Mouse (Mus musculus) left cerebral cortex, postnatal 36 days (tissue): ENCODE measurements around the gene Unkl. TPM values are rescaled to one million over a fixed set of nuclear protein-coding genes. Genes with fewer than 3 reads are reported as not detected.

Source experiments
- DNase-seq, 2 experiments: peaks; one replicate each; pipeline ENCODE4 v3.0.0; 2021 to 2022; ENCODE audit warnings: low spot score in 2 of 2, mixed read lengths in 1 of 2
- intact Hi-C: fragments of 180-260 bp; cut with DNase I; formaldehyde crosslinking; loops from one replicate; pipeline ENCODE4 v1.15.1; 2025
- total RNA-seq, 2 experiments: library from RNA; stranded (reverse); gene quantifications; 2 replicates each; pipeline ENCODE4 v1.2.3; 2021

The Unkl gene
- 10 to 100 TPM; 34.4 to 39.1 TPM for total RNA-seq

GRCm38 (mm10) chr17:25188150-25189031 lies at the start of gene Unkl:
TSS of gene Unkl (plus strand) at chr17:25188397.
- peak; percentile 72 to 79 for DNase-seq
- intact Hi-C loops: no loop called here

- no peak for DNase-seq
- intact Hi-C loops: loop anchor here (5.0 kb wide), 1 partner anchor 43 kb away; the partner anchor contains the start of gene BC003965
Measured at GRCm38 (mm10) chr17:25138803-25139202, 49.4 kb upstream of the Unkl start.

- intact Hi-C loops: loop anchor here (5.0 kb wide), 1 partner anchor 42 kb away; the partner anchor contains the start of gene BC003965
- DNase-seq: no peak
Measured at GRCm38 (mm10) chr17:25139960-25140359, 48.2 kb upstream of the Unkl start.

DNA sequence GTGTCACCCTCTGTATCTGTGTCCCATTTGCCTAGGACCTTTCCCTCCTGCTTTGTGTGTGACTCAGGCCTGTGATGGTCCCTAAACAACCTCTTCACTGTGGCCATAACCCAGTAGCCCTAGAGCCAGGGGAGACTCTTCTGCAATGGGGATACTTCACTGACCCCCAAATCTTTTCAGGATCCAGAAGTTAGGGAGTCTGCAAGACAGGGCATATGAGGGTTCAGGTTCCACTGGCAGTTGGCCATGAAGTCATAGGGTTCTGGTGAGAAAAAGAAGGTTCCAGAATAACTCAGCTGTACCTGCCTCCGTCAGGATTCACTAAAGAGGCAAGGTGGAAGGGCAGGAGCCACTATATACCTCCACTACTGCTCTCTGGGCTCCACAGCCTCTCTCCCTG lies 26.0 kb upstream of the Unkl start, which contains the start of gene Ccdc154:
Gene Ccdc154, plus strand, starts transcription at position 301 of the 400 bp plus-strand sequence.
- intact Hi-C loops: no loop called here
- no peak for DNase-seq

DNA sequence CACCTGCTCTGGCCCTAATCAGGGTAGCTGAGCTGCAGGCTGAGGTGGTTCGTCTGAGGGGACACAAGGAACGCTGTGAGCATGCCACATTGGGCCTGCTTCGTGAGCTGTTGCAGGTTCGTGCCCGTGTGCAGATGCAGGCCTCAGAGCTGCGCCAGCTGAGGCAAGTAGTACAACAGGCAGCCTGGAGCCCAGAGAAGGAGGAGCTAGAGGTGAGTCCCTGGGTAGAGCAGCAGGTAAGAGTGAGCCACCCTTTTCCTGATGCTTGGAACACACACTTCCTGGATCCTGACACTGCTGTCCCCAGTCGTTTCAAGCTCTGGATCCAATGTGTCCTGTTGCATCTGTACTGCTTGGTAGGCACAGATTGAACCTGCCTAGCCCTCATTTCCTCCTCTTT lies 24.8 kb upstream of the Unkl start:
- intact Hi-C loops: no loop called here

DNA sequence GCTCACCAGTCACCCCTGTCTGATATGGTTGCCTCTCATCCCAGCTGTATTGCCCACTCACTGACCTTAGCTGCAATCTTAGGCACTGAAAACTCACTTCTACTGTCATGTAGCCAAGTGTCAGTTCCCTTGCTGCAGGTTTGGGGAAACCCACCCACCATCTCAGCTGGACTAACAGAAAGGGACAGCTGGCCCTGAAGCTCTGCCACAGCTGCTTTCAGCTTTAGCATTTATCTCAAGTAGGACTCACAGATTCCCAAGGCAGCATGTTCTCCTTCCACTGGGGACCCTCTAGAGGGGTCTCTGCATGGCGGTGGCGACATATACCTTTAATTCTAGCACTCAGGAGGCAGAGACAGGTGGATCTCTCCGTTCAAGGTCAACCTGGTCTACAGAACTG lies 23.4 kb upstream of the Unkl start:
- intact Hi-C loops: no loop called here
- DNase-seq: no peak

More for the DNA sequence above, 24.8 kb upstream of the Unkl start:
- DNase-seq: no peak

DNA sequence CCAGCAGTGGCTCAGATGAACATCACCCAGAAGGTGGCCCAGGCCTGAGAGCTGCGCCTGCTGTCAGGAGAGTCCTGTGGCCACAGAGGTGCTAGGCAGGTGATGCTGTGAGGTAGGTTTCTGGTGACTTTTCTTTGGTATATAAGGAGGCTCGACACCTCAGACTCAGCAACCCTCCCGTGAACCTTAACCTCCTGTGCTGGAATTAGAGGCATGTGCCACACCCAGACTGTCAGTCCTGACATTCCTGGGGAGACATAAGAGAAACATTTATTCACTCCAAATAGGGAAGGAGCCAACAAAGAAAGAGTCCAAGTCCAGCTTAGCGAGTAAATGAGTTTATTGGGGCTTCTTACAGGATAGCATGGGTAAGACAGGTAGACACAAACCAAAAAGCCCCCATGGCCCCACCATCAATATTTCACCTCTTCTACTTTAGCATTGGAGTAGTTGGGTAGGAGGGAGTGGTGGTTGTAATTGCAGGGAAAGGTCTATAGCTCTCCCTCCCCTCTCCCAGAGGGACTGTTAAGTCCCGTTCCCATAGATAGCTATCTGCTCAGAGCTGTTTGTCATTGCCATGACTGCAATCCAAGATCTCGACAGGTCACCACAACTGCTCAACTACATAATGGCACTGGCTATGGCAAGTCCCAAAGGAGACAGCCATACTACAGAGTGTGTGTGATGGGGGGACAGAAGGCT lies 22.1 kb upstream of the Unkl start:
- intact Hi-C loops: no loop called here

DNA sequence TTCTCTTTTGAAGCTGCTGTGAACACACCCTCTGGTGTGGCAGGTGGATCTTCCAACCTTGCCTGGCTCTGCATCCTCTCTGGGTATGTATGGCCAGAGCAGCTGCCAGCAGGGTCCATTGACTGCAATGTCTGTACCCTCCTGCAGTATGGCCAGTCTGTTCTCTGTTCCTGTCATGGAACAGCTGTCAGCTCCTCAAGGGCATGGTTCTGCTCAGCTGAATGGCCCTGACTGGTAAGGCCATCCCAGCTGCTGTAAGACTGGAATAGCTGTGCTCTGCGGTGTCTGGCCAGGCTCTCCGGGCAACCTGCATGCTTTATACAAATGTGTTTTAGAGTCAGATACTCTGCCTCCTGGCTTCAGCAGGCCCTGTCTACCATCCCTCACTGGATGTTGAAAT lies 18.5 kb upstream of the Unkl start:
- intact Hi-C loops: no loop called here

More for the DNA sequence above, 22.1 kb upstream of the Unkl start:
- DNase-seq: no peak

DNA sequence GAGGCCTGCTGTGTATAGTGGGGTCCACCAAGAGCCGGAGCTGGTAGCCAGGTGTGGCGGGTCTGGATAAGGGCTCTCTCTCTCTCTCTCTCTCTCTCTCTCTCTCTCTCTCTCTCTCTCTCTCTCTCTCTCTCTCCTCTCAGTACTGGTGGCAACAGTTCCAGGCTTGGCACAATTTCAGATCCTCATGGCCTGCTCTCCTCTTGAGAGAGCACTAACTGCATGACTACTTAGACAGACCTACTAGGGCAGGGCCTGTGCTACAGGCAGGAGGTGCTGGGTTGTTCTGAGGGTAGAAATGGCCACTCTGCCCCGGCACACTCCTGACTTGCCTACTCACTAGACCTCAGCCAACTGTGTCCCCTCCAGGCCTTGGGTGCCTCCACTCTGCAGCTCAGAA lies 15.6 kb upstream of the Unkl start:
- intact Hi-C loops: no loop called here
- DNase-seq: no peak

More for the DNA sequence above, 18.5 kb upstream of the Unkl start:
- no peak for DNase-seq

DNA sequence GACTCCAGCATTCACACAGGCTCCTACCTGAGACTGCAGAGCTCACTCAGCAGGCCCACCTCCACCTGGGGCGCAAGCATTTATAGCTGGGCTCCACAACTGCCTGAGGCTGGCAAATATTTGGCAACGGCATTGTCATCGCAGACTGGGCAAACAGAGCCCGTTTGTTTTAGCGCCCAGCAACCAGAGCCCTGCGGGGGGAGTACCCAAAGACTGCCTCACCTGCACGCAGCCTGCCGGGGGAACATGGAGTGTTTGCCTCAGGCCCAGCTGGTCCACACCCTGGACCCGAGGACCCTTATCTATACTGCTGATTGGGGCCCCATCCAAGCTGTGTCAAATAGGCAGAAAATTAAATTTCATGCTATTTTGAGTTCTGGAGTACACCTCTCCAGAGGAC lies 12.8 kb upstream of the Unkl start, which contains the start of gene Gm38655:
Gene Gm38655, minus strand, starts transcription at position 61 of the 400 bp plus-strand sequence.
- no peak for DNase-seq
- intact Hi-C loops: no loop called here

GRCm38 (mm10) chr17:25183232-25183631 lies 5.0 kb upstream of the Unkl start:
- intact Hi-C loops: loop anchor here (5.0 kb wide), 1 partner anchor 46 kb away; no protein-coding TSS in a partner anchor
- DNase-seq: no peak

DNA sequence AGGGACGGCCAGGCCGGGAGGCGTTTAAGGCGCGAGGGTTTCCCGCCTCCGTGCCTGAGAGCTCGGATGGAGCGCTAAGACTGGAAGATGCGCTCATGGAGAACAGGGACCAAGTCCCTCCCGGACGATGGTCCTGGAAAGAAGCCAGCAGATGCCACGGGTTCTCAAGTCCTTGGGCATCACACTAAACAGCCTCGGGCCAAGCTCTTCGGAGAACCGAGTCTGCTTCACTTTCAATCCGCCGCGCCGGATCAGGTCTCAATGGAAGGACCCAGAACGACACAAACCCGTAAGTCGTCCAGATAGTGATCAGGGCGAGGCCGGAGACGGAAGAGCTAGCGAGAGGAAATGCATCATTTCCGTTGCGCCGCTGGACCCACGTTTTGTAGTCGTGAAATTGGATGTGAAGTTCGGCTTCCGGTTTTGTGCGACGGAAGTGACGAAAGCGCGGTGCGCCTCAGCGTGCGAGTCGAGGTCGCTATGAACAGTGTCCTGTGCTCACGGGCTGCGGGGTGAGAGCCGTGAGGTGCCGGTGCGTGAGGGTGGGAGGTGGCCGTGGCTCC lies 4.0 kb upstream of the Unkl start, which contains the start of gene BC003965:
Gene BC003965, plus strand, starts transcription at position 426 of the 563 bp plus-strand sequence.
- peak; percentile 98 to 99 for DNase-seq
- intact Hi-C loops: loop anchor here (2.0 to 5.0 kb wide), 2 partner anchors 47 to 89 kb away; no protein-coding TSS in a partner anchor

DNA sequence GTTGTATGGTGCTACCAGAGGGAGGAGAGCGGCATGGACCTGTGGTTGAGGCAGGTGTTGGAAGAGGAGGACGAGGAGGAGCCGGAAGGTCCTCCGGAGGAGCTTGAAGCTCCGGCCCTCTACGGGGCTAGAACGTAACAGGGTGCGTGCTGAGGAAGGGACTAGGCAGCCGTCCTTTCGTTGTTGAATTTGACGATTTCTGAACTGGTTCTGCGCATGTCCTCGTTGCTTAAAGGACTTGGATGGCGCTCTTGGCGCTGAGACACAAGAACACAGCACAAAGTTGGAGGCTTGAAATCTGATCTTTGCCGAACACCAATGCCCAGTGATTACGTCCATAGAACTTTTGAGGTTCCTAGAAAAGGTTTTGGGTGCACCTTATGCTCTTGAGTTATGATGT lies 3.2 kb upstream of the Unkl start:
- intact Hi-C loops: loop anchor here (2.0 to 5.0 kb wide), 2 partner anchors 48 to 88 kb away; no protein-coding TSS in a partner anchor
- DNase-seq: no peak

DNA sequence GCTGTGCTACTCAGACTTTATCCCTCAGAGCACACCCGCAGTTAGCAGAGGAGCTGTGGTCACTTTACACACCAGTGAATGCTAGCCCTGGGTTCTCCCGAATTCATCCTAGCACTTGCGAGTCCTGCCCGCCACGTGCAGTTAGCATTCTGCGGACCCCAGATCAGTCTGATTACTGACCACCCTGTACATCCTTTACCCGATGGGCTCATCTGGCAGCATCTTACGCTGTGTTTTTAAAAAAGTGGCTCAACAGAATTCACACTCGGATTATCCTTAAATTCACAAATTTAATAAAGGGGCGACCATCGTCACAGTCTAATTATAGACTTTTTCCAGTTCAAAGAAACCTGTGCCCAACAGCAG lies 430 bp upstream of the Unkl start:
- intact Hi-C loops: no loop called here

GRCm38 (mm10) chr17:25189091-25189490 lies 894 bp downstream of the Unkl start:
- DNase-seq: peak in 1 of 2 experiments; percentile 10
- intact Hi-C loops: no loop called here

More for the DNA sequence above, 430 bp upstream of the Unkl start:
- no peak for DNase-seq

GRCm38 (mm10) chr17:25202401-25202800 lies 14.2 kb downstream of the Unkl start:
- DNase-seq: no peak
- intact Hi-C loops: no loop called here

DNA sequence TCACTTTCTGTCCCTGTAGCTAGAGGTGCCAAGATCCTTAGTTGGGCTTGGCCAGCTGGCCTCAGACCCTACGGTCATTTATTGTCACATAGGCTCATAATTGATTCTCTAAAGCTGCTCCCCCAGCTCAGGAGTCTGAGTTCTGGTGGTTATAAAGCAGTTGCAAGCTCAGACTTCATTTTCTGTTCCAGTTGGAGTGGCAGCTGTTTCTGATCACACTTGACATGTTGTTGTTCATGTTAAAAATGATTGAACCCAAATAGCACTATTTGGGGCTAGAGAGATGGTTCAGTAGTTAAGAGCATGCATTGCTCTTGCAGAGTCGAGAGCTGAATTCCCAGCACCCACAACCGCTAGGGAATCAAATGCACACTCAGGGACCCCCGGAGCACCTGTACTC lies 21.8 kb downstream of the Unkl start:
- DNase-seq: no peak
- intact Hi-C loops: no loop called here

DNA sequence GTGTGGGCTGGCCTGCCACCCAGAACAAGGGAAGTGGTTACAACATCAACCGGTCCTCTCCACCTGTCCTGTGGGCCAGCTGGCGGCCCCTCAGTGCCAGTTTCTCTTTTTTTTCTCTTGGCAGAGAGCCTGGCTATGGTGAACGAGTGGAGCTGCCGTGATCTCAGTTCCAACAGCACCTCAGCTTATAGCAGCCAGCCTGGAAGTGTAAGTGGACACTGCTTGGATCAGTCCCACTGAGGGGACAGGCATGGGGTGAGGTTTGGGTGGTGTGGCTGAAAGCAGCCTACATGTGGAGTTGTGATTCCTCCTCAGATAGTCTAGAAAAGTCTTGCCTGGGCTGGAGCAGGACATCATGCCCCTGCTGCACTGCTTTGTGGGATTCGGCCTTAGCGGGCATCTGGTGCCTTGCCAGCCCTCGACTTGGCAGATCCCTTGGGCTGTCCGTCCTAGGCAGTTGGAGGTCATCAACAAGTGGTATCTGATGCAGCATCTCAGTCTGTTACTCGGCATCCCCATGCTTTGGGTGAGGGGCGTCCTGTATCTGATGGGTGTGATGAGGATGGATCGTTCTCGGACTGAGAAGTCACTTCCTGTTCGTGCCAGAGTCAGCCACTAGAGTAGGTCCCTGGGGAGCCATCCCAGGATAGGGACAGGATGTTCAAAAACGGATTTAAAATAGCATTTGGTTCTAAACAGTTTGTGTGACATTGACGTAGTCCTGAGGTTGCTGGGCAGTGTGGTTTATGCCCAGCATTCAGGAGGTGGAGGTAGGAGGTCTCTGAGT lies 22.7 kb downstream of the Unkl start:
- intact Hi-C loops: no loop called here
- no peak for DNase-seq

- intact Hi-C loops: no loop called here
- no peak for DNase-seq
Measured at GRCm38 (mm10) chr17:25211705-25212104, 23.5 kb downstream of the Unkl start.
